Mouse (Mus musculus) activated CD4-positive, CD25-positive, alpha-beta regulatory T cell, adult 4 months (primary cell): ENCODE measurements around the gene Rnase1. TPM values are rescaled to one million over a fixed set of nuclear protein-coding genes. Genes with fewer than 3 reads are reported as not detected.

Experiments
- ATAC-seq: one replicate; pipeline ENCODE4 v1.8.0; 2017
- polyA plus RNA-seq, 2 experiments: library from polyadenylated mRNA; unstranded; fragments of 100-300 nt; shearing (Covaris generic); gene quantifications; one replicate each; pipeline ENCODE4 v1.2.1; 2017

Gene Rnase1
- polyA plus RNA-seq, 2 experiments from 2014 or later: not detected

GRCm38 (mm10) chr14:51140342-51140741 is 6.2 kb downstream of the Rnase1 start:
- ATAC-seq: no peak

- ATAC-seq: no peak
Observed at GRCm38 (mm10) chr14:51132372-51132771, 14.2 kb downstream of the Rnase1 start.

- no peak for ATAC-seq
Observed at GRCm38 (mm10) chr14:51131086-51131815, 15.3 kb downstream of the Rnase1 start.

- ATAC-seq: no peak
Observed at GRCm38 (mm10) chr14:51130315-51130940, 16.2 kb downstream of the Rnase1 start.

- no peak for ATAC-seq
Observed at GRCm38 (mm10) chr14:51129624-51129975, 17.0 kb downstream of the Rnase1 start.

GRCm38 (mm10) chr14:51128775-51129623 is 17.6 kb downstream of the Rnase1 start:
- ATAC-seq: no peak

GRCm38 (mm10) chr14:51127648-51128258 is 18.8 kb downstream of the Rnase1 start:
- no peak for ATAC-seq

- ATAC-seq: no peak
Observed at GRCm38 (mm10) chr14:51125684-51126083, 20.9 kb downstream of the Rnase1 start.

- ATAC-seq: no peak
Observed at GRCm38 (mm10) chr14:51113916-51114560, 32.5 kb downstream of the Rnase1 start, which contains the start of gene Eddm3b. Gene Eddm3b, plus strand, starts transcription at chr14:51114426.

GRCm38 (mm10) chr14:51113476-51113875 is 33.1 kb downstream of the Rnase1 start:
- no peak for ATAC-seq

GRCm38 (mm10) chr14:51111966-51112365 is 34.6 kb downstream of the Rnase1 start:
- ATAC-seq: no peak

- ATAC-seq: no peak
Observed at GRCm38 (mm10) chr14:51106449-51106967, 40.1 kb downstream of the Rnase1 start.

GRCm38 (mm10) chr14:51104366-51104765 is 42.2 kb downstream of the Rnase1 start:
- ATAC-seq: no peak

GRCm38 (mm10) chr14:51103217-51103616 is 43.4 kb downstream of the Rnase1 start:
- ATAC-seq: no peak

GRCm38 (mm10) chr14:51101284-51101683 is 45.3 kb downstream of the Rnase1 start:
- ATAC-seq: no peak

GRCm38 (mm10) chr14:51098921-51099320 is 47.7 kb downstream of the Rnase1 start:
- ATAC-seq: no peak

- ATAC-seq: peak; percentile 53
Observed at GRCm38 (mm10) chr14:51098300-51098699, 48.3 kb downstream of the Rnase1 start.

GRCm38 (mm10) chr14:51095736-51096524 is 50.7 kb downstream of the Rnase1 start:
- no peak for ATAC-seq
